Mouse (Mus musculus): Measurements from ENCODE around the gene Stag2. TPM values are rescaled to one million over a fixed set of nuclear protein-coding genes. Genes with fewer than 3 reads are reported as not detected.

Stag2 gene
- total RNA-seq (2023) = 143 and 149 TPM in 2 replicates

GRCm38 (mm10) chrX:42148788-42149556 lies at the start of gene Stag2:
Stag2 (plus strand) TSS chrX:42149317.

Other genes with a start within 250 kb of the Stag2 start
- gene Thoc2, start 228.6 kb upstream of the Stag2 start, total RNA-seq (2023) = 48.8 and 62.0 TPM in 2 replicates
- gene Xiap, start 89.6 kb upstream of the Stag2 start, total RNA-seq (2023) = 42.1 and 56.8 TPM in 2 replicates

Data from neutrophil, adult 65 days (primary cell).